ENCODE assay signal across 25 mouse cellular contexts in the genomic region with DNA sequence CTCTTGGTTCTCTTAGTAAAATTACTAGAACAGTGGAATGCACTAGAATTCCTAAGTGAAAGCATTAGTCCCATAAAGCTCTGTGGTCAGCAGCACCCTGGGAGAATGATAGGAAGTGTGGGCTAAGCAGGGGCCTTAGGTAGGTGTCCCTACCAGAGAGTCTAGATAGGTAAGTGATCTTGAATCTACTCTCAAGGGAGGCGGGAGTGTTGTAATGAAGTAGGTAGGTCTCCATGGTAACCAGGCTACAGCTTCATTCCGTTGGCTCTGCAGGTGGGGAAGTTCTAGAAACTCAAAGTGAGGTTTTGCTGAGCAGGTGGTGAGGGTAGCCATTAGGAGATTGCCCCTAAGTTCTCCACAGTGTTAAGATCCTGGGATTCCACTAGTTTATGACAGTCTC. TPM values are rescaled to one million over a fixed set of nuclear protein-coding genes. Genes with fewer than 3 reads are reported as not detected.
DNase-seq lines count a peak whose midpoint lies in the region; ATAC-seq lines count a peak whose summit lies in the region.
"Had no signal": no experiment of that assay in that cellular context is flagged by ENCODE, and none has a peak within 500 bp of the region (broad histone marks: within the 10 kb centered on the region; RNA-seq: fewer than 3 reads in every experiment).

No protein-coding gene starts in this region.

- no peak overlapping the region for H3K4me3 ChIP-seq in embryonic facial prominence, embryonic 14.5 days (ENCODE audit: low read depth, low read length)
- H3K4me3 ChIP-seq in embryonic facial prominence, embryonic 10.5 days: no peak overlapping the region
- no peak overlapping the region for H3K4me3 ChIP-seq in limb, embryonic 12.5 days (replicated peaks)
- H3K4me3 ChIP-seq in limb, embryonic 10.5 days: no peak overlapping the region
- no peak overlapping the region for H3K4me3 ChIP-seq in midbrain, embryonic 12.5 days
- no peak overlapping the region for H3K4me3 ChIP-seq in midbrain, embryonic 11.5 days (ENCODE audit: low read depth, low read length)
- H3K4me3 ChIP-seq: hindbrain, embryonic 15.5 days; midbrain, embryonic 10.5 days had no signal

- no peak overlapping the region for H3K9ac ChIP-seq in embryonic facial prominence, embryonic 14.5 days (ENCODE audit: low read depth, low read length)
- no peak overlapping the region for H3K9ac ChIP-seq in limb, embryonic 12.5 days (replicated peaks)
- H3K9ac ChIP-seq in midbrain, embryonic 12.5 days (replicated peaks): no peak overlapping the region
- no peak overlapping the region for H3K9ac ChIP-seq in midbrain, embryonic 11.5 days (ENCODE audit: low read length)
- H3K9ac ChIP-seq: hindbrain, embryonic 15.5 days had no signal

- WGBS in embryonic facial prominence, embryonic 14.5 days: 56% methylated on average over 2 of the region's 2 CpGs
- WGBS in embryonic facial prominence, embryonic 10.5 days: 60% methylated on average over 2 of the region's 2 CpGs
- 45% methylated on average over 2 of the region's 2 CpGs for WGBS in limb, embryonic 12.5 days
- WGBS in limb, embryonic 10.5 days: 50% methylated on average over 2 of the region's 2 CpGs
- 54% methylated on average over 2 of the region's 2 CpGs for WGBS in midbrain, embryonic 12.5 days
- 56% methylated on average over 2 of the region's 2 CpGs for WGBS in midbrain, embryonic 11.5 days

- DNase-seq in embryonic facial prominence, embryonic 14.5 days (ENCODE audit: low spot score): peak; percentile 63
- no peak for DNase-seq in embryonic facial prominence, embryonic 10.5 days (ENCODE audit: low spot score)
- no peak for DNase-seq in limb, embryonic 10.5 days (ENCODE audit: low spot score)
- no peak for DNase-seq in midbrain, embryonic 11.5 days (ENCODE audit: low spot score, missing footprints)
- DNase-seq in lung, postnatal 36 days: peak; percentile 35
- no peak for DNase-seq in MN1 (ENCODE audit: low spot score)
- DNase-seq: adrenal gland, postnatal 10 days; cerebellum, adult 11 months; gastrocnemius, postnatal 25 days; kidney, adult 2 months; kidney, postnatal 4 days; layer of hippocampus, adult 9-11 months; right cerebral cortex, adult 18-20 months; spleen, adult 18-20 months; thymus, postnatal 14 days had no signal

- ATAC-seq in embryonic facial prominence, embryonic 14.5 days (ENCODE audit: low read depth): peak; percentile 34; the same call in 1 of the 2 replicates
- no peak for ATAC-seq in limb, embryonic 12.5 days (ENCODE audit: insufficient number of reproducible peaks, insufficient read depth, low FRiP score, low TSS enrichment, low read depth)
- no peak for ATAC-seq in midbrain, embryonic 12.5 days (ENCODE audit: low FRiP score, low read depth)
- ATAC-seq in midbrain, embryonic 11.5 days (ENCODE audit: low FRiP score): no peak
- ATAC-seq: forebrain, embryonic 14.5 days; Patski had no signal

- no peak overlapping the region for H3K27ac ChIP-seq in embryonic facial prominence, embryonic 14.5 days (replicated peaks; ENCODE audit: low read depth, low read length)
- no peak overlapping the region for H3K27ac ChIP-seq in embryonic facial prominence, embryonic 10.5 days (replicated peaks)
- peak overlapping the region; percentile 73 for H3K27ac ChIP-seq in limb, embryonic 12.5 days
- no peak overlapping the region for H3K27ac ChIP-seq in limb, embryonic 10.5 days
- 0 out of 2 replicates have a peak overlapping the region, but pooled peaks have one; percentile 2 for H3K27ac ChIP-seq in midbrain, embryonic 12.5 days (replicated peaks)
- no peak overlapping the region for H3K27ac ChIP-seq in midbrain, embryonic 11.5 days (ENCODE audit: low read depth, low read length)
- H3K27ac ChIP-seq: kidney, postnatal 0 days; midbrain, embryonic 10.5 days had no signal

- no peak overlapping the region for H3K4me2 ChIP-seq in embryonic facial prominence, embryonic 14.5 days (ENCODE audit: low read depth, low read length)
- H3K4me2 ChIP-seq in limb, embryonic 12.5 days: no peak overlapping the region
- H3K4me2 ChIP-seq in midbrain, embryonic 12.5 days (replicated peaks): no peak overlapping the region
- no peak overlapping the region for H3K4me2 ChIP-seq in midbrain, embryonic 11.5 days
- H3K4me2 ChIP-seq: heart, embryonic 11.5 days; hindbrain, embryonic 15.5 days; liver, embryonic 11.5 days had no signal

- H3K4me1 ChIP-seq in embryonic facial prominence, embryonic 14.5 days (ENCODE audit: control insufficient read depth, insufficient read depth, low read length): peaks cover 27% of the 10 kb centered on the region
- peaks cover 25% of the 10 kb centered on the region for H3K4me1 ChIP-seq in embryonic facial prominence, embryonic 10.5 days
- peaks cover 41% of the 10 kb centered on the region for H3K4me1 ChIP-seq in limb, embryonic 12.5 days (replicated peaks)
- peaks cover 21% of the 10 kb centered on the region for H3K4me1 ChIP-seq in limb, embryonic 10.5 days
- H3K4me1 ChIP-seq in midbrain, embryonic 12.5 days: peaks cover 13% of the 10 kb centered on the region
- peaks cover 6% of the 10 kb centered on the region for H3K4me1 ChIP-seq in midbrain, embryonic 11.5 days (ENCODE audit: control insufficient read depth, insufficient read depth, low read length)

- H3K27me3 ChIP-seq in embryonic facial prominence, embryonic 14.5 days (replicated peaks; ENCODE audit: control insufficient read depth, insufficient read depth, low read length): no peaks in the 10 kb centered on the region
- no peaks in the 10 kb centered on the region for H3K27me3 ChIP-seq in embryonic facial prominence, embryonic 10.5 days (replicated peaks; ENCODE audit: low read depth, poor library complexity, severe bottlenecking)
- H3K27me3 ChIP-seq in limb, embryonic 12.5 days: peaks cover 7% of the 10 kb centered on the region; the same call in 1 of the 2 replicates
- no peaks in the 10 kb centered on the region for H3K27me3 ChIP-seq in limb, embryonic 10.5 days (ENCODE audit: low read depth, poor library complexity, severe bottlenecking)
- no peaks in the 10 kb centered on the region for H3K27me3 ChIP-seq in midbrain, embryonic 12.5 days
- no peaks in the 10 kb centered on the region for H3K27me3 ChIP-seq in midbrain, embryonic 11.5 days (ENCODE audit: control insufficient read depth, insufficient read depth, low read length)
- H3K27me3 ChIP-seq: hindbrain, embryonic 15.5 days had no signal

- H3K36me3 ChIP-seq in embryonic facial prominence, embryonic 14.5 days (ENCODE audit: control insufficient read depth, insufficient read depth, low read length): no peaks in the 10 kb centered on the region
- no peaks in the 10 kb centered on the region for H3K36me3 ChIP-seq in embryonic facial prominence, embryonic 10.5 days (replicated peaks)
- H3K36me3 ChIP-seq in limb, embryonic 12.5 days: no peaks in the 10 kb centered on the region
- H3K36me3 ChIP-seq in limb, embryonic 10.5 days: no peaks in the 10 kb centered on the region
- no peaks in the 10 kb centered on the region for H3K36me3 ChIP-seq in midbrain, embryonic 12.5 days
- H3K36me3 ChIP-seq in midbrain, embryonic 11.5 days (ENCODE audit: control insufficient read depth, insufficient read depth, low read length): no peaks in the 10 kb centered on the region
- H3K36me3 ChIP-seq: G1E; hindbrain, embryonic 15.5 days; midbrain, embryonic 10.5 days had no signal

- no peaks in the 10 kb centered on the region for H3K9me3 ChIP-seq in embryonic facial prominence, embryonic 14.5 days (ENCODE audit: control insufficient read depth, low read length)
- no peaks in the 10 kb centered on the region for H3K9me3 ChIP-seq in embryonic facial prominence, embryonic 10.5 days
- no peaks in the 10 kb centered on the region for H3K9me3 ChIP-seq in limb, embryonic 12.5 days
- no peaks in the 10 kb centered on the region for H3K9me3 ChIP-seq in limb, embryonic 10.5 days (replicated peaks)
- no peaks in the 10 kb centered on the region for H3K9me3 ChIP-seq in midbrain, embryonic 12.5 days
- no peaks in the 10 kb centered on the region for H3K9me3 ChIP-seq in midbrain, embryonic 11.5 days (ENCODE audit: control insufficient read depth, low read length)
- H3K9me3 ChIP-seq: G1E; hindbrain, embryonic 15.5 days; midbrain, embryonic 10.5 days had no signal

RNA-seq across cellular contexts. Expression of a gene that starts 47.7 kb away (rescaled TPM):
- 13.1 and 14.3 TPM in 2 replicates for polyA plus RNA-seq in embryonic facial prominence, embryonic 14.5 days (2014; fragmentation: Nextera tagmentation; extraction: Ambion mirVana)
- 14.1 and 16.4 TPM in 2 replicates for polyA plus RNA-seq in embryonic facial prominence, embryonic 10.5 days (2016; fragmentation: Nextera tagmentation; extraction: Ambion mirVana)
- polyA plus RNA-seq in limb, embryonic 12.5 days (2016; fragmentation: Nextera tagmentation; extraction: Ambion mirVana): 8.9 and 10.7 TPM in 2 replicates
- polyA plus RNA-seq in limb, embryonic 10.5 days (2016; fragmentation: Nextera tagmentation; extraction: Ambion mirVana): 5.1 and 6.1 TPM in 2 replicates
- polyA plus RNA-seq in midbrain, embryonic 12.5 days (2016; fragmentation: Nextera tagmentation; extraction: Ambion mirVana): 24.7 and 29.8 TPM in 2 replicates
- polyA plus RNA-seq in midbrain, embryonic 11.5 days (2014; fragmentation: Nextera tagmentation; extraction: Ambion mirVana): 13.1 and 14.0 TPM in 2 replicates

Comparison
In these comparisons a context has a peak if more than half of its experiments do, and no peak if none do; other contexts are left out.
1. DNase-seq: peak in embryonic facial prominence, embryonic 14.5 days (single experiment) and lung, postnatal 36 days (single experiment); none in embryonic facial prominence, embryonic 10.5 days (single experiment), limb, embryonic 10.5 days (single experiment), midbrain, embryonic 11.5 days (single experiment) and MN1 (single experiment).
2. H3K27ac ChIP-seq: peak in limb, embryonic 12.5 days (single experiment) and midbrain, embryonic 12.5 days (single experiment); none in embryonic facial prominence, embryonic 14.5 days (single experiment), embryonic facial prominence, embryonic 10.5 days (single experiment), limb, embryonic 10.5 days (single experiment) and midbrain, embryonic 11.5 days (single experiment).